Mouse (Mus musculus) myocyte (in vitro differentiated cells): Measurements from ENCODE around the gene Akr1c18.

Experiments used
- CEBPB ChIP-seq: IDR thresholded peaks from 2 replicates; pipeline ENCODE4 v1.6.1; 2011; ENCODE audit warnings: mild to moderate bottlenecking, moderate library complexity; ENCODE audit not compliant: poor library complexity, insufficient read depth, severe bottlenecking
- E2F4 ChIP-seq: IDR thresholded peaks from one replicate; pipeline ENCODE4 v1.6.1; 2011; ENCODE audit warnings: mild to moderate bottlenecking, control low read depth, moderate library complexity; ENCODE audit not compliant: insufficient read depth
- MAX ChIP-seq: IDR thresholded peaks from one replicate; pipeline ENCODE4 v1.6.1; 2011; ENCODE audit warnings: low read depth, mild to moderate bottlenecking, control low read depth
- MYOG ChIP-seq, 3 experiments: IDR thresholded peaks; one replicate each; pipeline ENCODE4 v1.6.1; 2011; ENCODE audit warnings: control low read depth in 2 of 3, low read depth in 2 of 3, mild to moderate bottlenecking in 2 of 3; ENCODE audit not compliant: insufficient read length in 2 of 3, control insufficient read depth in 1 of 3, insufficient read depth in 1 of 3
- SRF ChIP-seq: IDR thresholded peaks from one replicate; pipeline ENCODE4 v1.6.1; 2011; ENCODE audit warnings: low read depth; ENCODE audit not compliant: control insufficient read depth, insufficient read length
- USF1 ChIP-seq: IDR thresholded peaks from one replicate; pipeline ENCODE4 v1.6.1; 2011; ENCODE audit warnings: low read depth, mild to moderate bottlenecking, control low read depth, moderate library complexity

DNA sequence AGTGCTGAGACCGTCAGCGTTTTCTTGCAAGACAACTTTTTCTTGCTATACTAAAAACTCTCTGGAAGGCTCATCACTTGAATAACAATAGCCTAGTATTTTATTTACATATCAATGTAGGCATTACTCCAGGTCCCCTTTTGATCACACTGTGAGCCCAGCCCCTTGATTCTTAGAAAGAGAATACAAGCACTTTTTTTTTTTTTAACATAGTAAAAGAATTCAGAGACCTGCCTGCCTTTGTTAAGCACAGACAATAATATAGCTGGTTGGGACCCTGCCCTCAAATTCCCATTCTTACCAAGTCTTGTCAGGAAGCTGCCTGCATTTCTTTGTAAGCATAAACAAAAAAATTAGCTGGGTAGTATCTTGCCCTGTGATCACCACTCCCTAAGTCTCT, 4.8 kb upstream of the Akr1c18 start:
- TF ChIP-seq USF1 (no peak), SRF (no peak), MYOG (IDR thresholded peaks at IDR 0.05; ENCODE audit: control insufficient read depth in 1 of 3, insufficient read depth in 1 of 3, insufficient read length in 2 of 3, low read depth in 2 of 3) (no peak), E2F4 (no peak), CEBPB (no peak), MAX (no peak)
